Mouse (Mus musculus): Measurements from ENCODE around the gene Prkaa1. TPM values are rescaled to one million over a fixed set of nuclear protein-coding genes. Genes with fewer than 3 reads are reported as not detected.

Prkaa1 gene
- polyA plus RNA-seq, 1 experiment from 2014 or later, result 14.1 TPM

DNA sequence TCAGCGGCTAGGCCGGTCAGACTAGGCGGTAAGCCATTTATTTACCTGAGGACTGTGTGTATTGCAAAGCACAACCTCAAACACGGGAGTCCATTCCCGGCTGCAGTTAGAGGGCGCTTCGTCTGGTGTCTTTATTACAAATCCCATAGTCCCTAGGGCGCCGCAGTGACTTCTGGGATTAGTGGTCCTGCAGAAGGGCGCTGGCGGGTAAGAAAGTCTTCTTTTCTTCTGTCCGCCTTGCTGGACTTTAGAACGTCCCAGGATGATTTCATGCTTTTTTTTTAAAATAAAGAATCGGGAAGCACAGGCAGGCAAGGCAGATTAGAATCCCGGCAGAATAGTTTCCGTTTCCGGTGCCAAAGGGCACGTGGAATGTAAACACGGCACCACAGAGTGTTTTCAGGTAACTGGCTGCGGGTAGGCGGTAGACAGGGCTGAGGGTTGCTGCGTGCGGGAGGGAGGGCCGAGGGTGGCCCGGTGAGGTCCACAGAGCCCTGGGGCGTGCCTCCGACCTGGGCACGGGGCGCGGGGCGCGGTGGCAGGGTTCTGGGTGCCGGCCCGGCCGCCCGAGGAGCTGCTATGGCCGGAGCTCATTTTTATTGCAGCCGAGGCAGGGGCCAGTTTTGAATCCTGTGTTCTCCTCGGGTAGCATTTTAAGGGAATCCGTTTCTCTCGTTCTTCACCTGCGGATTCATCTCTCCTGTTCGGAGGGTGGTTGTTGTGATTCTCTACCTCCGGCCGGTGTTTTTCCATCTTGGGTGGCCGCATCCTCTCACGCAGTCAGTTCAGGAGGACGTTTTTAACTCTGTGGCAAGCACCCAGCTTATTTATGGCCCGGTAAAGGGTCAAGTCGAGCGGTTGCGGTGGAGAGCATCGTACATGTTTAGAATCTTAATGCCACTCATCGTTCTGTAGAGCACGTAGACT, 42.0 kb downstream of the Prkaa1 start, which contains the start of gene Ttc33:
Ttc33 (plus strand) TSS at position 160 of the 927 bp plus-strand sequence.
- H3K36me3 ChIP-seq, result peaks cover 9% of the 10 kb centered on the region
- peak within 1 kb of the TSS; percentile 91 for H3K9ac ChIP-seq
- H3K4me1 ChIP-seq (replicated peaks), result peaks cover 21% of the 10 kb centered on the region
- peak within 1 kb of the TSS; percentile 92 for H3K4me3 ChIP-seq
- no peaks in the 10 kb centered on the region for H3K27me3 ChIP-seq
- peak within 1 kb of the TSS; percentile 85 for H3K4me2 ChIP-seq
- peak within 1 kb of the TSS; percentile 71 for H3K27ac ChIP-seq
- ATAC-seq (replicated peaks; ENCODE audit: insufficient number of reproducible peaks, insufficient read depth, low FRiP score, low read depth), result peak; percentile 80
- no peaks in the 10 kb centered on the region for H3K9me3 ChIP-seq (replicated peaks)
- WGBS, result under 1% methylated on average over 55 of the region's 55 CpGs

DNA sequence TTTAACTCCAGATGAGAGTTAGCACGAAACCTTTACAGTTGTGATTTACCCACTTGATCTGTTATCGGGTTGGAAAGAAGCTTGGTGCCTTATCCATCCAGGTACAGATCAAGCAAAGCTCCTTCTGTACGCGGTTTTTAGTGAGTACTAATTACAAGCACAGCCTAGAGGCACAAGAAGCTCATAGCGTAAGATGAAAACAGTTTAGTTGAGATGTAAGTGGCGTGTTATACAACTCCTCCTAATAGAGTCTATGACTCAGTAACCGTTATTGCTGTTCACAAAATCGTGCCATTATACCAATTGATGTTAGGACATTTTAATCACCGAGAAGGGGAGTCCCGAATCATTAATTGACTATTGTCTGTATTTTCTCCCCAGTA, 42.6 kb downstream of the Prkaa1 start:
- Histone ChIP-seq H3K9me3 (replicated peaks) (no peaks in the 10 kb centered on the region), H3K9ac (peak overlapping the region; percentile 91), H3K4me3 (peak overlapping the region; percentile 92), H3K4me2 (peak overlapping the region; percentile 85), H3K36me3 (peaks cover 15% of the 10 kb centered on the region), H3K4me1 (replicated peaks) (peaks cover 21% of the 10 kb centered on the region), H3K27ac (peak overlapping the region; percentile 71; the same call in 1 of the 2 replicates), H3K27me3 (no peaks in the 10 kb centered on the region)
- WGBS, result 37% methylated on average over 10 of the region's 10 CpGs
- no peak for ATAC-seq (replicated peaks; ENCODE audit: insufficient number of reproducible peaks, insufficient read depth, low FRiP score, low read depth)

GRCm38 (mm10) chr15:5187116-5187515, 43.5 kb downstream of the Prkaa1 start:
- H3K9me3 ChIP-seq (replicated peaks), result no peaks in the 10 kb centered on the region
- H3K4me2 ChIP-seq, result no peak overlapping the region
- no peak overlapping the region for H3K9ac ChIP-seq
- WGBS, result 48% methylated on average over 4 of the region's 4 CpGs
- H3K4me1 ChIP-seq (replicated peaks), result peaks cover 21% of the 10 kb centered on the region
- no peak for ATAC-seq (replicated peaks; ENCODE audit: insufficient number of reproducible peaks, insufficient read depth, low FRiP score, low read depth)
- no peak overlapping the region for H3K27ac ChIP-seq
- peaks cover 22% of the 10 kb centered on the region for H3K36me3 ChIP-seq
- H3K27me3 ChIP-seq, result no peaks in the 10 kb centered on the region
- H3K4me3 ChIP-seq, result no peak overlapping the region

DNA sequence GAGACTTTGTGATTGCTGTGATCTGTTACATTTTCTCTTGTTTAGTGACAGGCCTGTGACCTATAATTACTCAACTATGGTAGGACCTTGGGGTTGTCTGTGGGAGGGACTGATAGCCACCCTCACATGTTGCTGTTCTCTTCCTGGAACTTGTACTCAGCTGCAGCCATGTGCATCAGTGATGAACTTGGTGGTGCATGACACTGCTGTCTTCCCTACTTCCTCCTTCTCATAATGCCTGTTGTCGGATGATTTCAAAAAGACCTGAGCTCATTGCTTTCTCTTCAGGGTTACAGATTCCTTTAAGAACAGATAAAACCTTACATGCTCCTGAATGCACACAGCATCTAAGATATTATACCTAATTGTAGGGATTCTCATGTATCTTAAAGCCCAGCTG, 44.4 kb downstream of the Prkaa1 start:
- H3K27me3 ChIP-seq, result no peaks in the 10 kb centered on the region
- H3K27ac ChIP-seq, result no peak overlapping the region
- H3K4me3 ChIP-seq, result no peak overlapping the region
- H3K4me1 ChIP-seq (replicated peaks), result peaks cover 24% of the 10 kb centered on the region
- no peaks in the 10 kb centered on the region for H3K9me3 ChIP-seq (replicated peaks)
- no peak overlapping the region for H3K4me2 ChIP-seq
- no peak for ATAC-seq (replicated peaks; ENCODE audit: insufficient number of reproducible peaks, insufficient read depth, low FRiP score, low read depth)
- WGBS, result 86% methylated on average over 1 of the region's 1 CpGs
- H3K9ac ChIP-seq, result no peak overlapping the region
- peaks cover 22% of the 10 kb centered on the region for H3K36me3 ChIP-seq

DNA sequence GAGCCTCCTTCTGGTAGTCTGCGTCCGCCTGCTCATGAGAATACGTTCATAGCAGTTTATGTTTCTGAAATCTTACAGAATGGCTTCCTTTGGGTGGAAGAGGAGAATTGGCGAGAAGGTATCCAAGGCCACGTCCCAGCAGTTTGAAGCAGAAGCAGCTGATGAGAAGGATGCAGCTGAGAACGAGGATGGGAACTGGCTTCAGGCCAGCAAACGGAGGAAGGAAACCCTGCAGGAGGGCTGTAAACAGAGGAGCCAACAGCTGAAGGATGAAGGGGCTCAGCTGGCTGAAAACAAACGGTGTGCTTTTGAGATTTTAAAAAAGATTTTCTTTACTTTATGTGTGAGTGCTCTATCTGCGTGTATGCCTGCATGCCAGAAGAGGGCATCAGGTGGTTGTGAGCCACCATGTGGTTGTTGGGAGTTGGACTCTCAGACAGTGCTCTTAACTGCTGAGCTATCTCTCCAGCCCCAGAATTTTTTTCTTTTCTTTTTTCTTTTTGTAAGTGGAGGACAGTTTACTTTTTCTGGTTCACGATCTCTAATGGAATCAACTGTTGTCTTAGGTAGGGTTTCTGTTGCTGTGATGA, 45.9 kb downstream of the Prkaa1 start:
- H3K4me1 ChIP-seq (replicated peaks), result peaks cover 25% of the 10 kb centered on the region
- H3K27ac ChIP-seq, result no peak overlapping the region
- WGBS, result 68% methylated on average over 10 of the region's 10 CpGs
- H3K9ac ChIP-seq, result no peak overlapping the region
- H3K36me3 ChIP-seq, result peaks cover 22% of the 10 kb centered on the region
- H3K4me2 ChIP-seq, result no peak overlapping the region
- no peaks in the 10 kb centered on the region for H3K9me3 ChIP-seq (replicated peaks)
- no peaks in the 10 kb centered on the region for H3K27me3 ChIP-seq
- H3K4me3 ChIP-seq, result no peak overlapping the region
- ATAC-seq (replicated peaks; ENCODE audit: insufficient number of reproducible peaks, insufficient read depth, low FRiP score, low read depth), result no peak

DNA sequence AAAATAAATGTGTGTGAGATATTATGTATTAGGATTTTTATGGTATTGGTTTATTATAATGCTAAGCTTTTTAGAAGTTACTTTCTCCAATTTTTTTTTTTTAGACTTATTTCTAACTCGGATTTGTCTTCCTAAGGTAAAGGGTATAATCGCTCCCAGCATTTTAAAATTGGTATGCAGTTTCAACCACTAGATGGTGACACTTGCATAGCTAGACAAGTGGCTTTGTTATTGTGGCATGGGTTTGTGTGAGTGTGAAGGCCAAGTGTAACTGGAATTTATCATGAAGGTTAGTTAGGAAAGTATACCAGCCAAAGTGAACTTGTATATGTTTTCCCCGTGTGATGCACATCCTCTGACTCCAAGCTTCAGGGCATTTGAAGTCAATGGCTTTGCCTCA, 50.2 kb downstream of the Prkaa1 start:
- no peak for ATAC-seq (replicated peaks; ENCODE audit: insufficient number of reproducible peaks, insufficient read depth, low FRiP score, low read depth)
- no peaks in the 10 kb centered on the region for H3K9me3 ChIP-seq (replicated peaks)
- peaks cover 22% of the 10 kb centered on the region for H3K36me3 ChIP-seq
- H3K9ac ChIP-seq, result no peak overlapping the region
- no peak overlapping the region for H3K4me3 ChIP-seq
- H3K27me3 ChIP-seq, result no peaks in the 10 kb centered on the region
- no peak overlapping the region for H3K4me2 ChIP-seq
- H3K4me1 ChIP-seq (replicated peaks), result peaks cover 24% of the 10 kb centered on the region
- WGBS, result 69% methylated on average over 3 of the region's 3 CpGs
- H3K27ac ChIP-seq, result no peak overlapping the region

DNA sequence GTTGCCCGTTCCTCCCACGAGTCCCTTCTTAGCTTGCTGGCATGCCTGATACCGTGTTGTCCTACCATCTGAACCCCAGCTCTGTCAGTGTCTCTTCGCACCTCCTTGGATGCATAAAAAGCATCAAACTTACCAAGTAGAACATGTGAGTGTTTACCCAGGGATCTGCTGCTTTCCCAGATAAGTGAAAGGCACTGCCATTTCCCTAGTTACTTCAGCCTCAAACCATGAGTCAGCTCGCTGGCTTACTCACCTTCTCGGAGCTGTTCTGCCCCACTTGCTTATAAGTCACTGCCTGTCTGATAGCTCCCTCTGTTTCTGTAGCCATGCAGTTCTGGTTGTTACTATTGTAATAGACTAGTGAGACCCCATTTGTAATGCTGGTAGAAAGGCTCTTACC, 50.8 kb downstream of the Prkaa1 start:
- H3K9ac ChIP-seq, result no peak overlapping the region
- H3K4me2 ChIP-seq, result no peak overlapping the region
- H3K4me3 ChIP-seq, result no peak overlapping the region
- no peak overlapping the region for H3K27ac ChIP-seq
- peaks cover 22% of the 10 kb centered on the region for H3K36me3 ChIP-seq
- peaks cover 24% of the 10 kb centered on the region for H3K4me1 ChIP-seq (replicated peaks)
- H3K9me3 ChIP-seq (replicated peaks), result no peaks in the 10 kb centered on the region
- WGBS, result 71% methylated on average over 6 of the region's 6 CpGs
- no peak for ATAC-seq (replicated peaks; ENCODE audit: insufficient number of reproducible peaks, insufficient read depth, low FRiP score, low read depth)
- H3K27me3 ChIP-seq, result no peaks in the 10 kb centered on the region

GRCm38 (mm10) chr15:5194931-5195330, 51.3 kb downstream of the Prkaa1 start:
- ATAC-seq (replicated peaks; ENCODE audit: insufficient number of reproducible peaks, insufficient read depth, low FRiP score, low read depth), result no peak
- Histone ChIP-seq H3K27me3 (no peaks in the 10 kb centered on the region), H3K27ac (no peak overlapping the region), H3K9ac (no peak overlapping the region), H3K4me2 (no peak overlapping the region), H3K4me3 (no peak overlapping the region), H3K4me1 (replicated peaks) (peaks cover 24% of the 10 kb centered on the region), H3K36me3 (peaks cover 18% of the 10 kb centered on the region), H3K9me3 (replicated peaks) (no peaks in the 10 kb centered on the region)
- WGBS, result 70% methylated on average over 9 of the region's 9 CpGs

DNA sequence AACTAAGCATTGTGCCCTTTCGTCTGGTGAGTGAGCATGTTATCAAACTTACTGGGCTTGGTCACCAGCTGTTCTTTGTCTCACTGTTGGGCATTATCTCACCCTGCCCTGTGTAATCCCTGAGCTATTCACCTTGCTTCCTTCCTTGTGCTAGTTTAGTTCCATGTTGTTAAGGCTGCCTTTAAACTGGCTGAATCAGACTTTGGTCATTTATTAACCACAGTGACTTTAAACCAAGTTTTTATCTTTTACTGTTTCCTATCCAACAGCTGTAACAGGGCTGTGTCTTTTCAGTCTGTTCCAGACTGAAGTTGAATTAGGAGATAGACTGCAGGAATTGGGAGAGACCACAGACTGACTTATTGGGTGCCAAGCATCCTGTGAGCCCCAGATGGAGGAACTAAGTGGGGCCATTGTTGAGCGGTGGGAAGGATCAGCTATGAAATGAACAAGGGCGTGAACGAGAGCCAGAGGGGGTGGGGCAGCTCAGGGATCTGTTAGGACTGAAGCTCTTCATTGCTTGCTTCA, 52.4 kb downstream of the Prkaa1 start:
- no peak overlapping the region for H3K4me3 ChIP-seq
- WGBS, result 28% methylated on average over 4 of the region's 4 CpGs
- no peaks in the 10 kb centered on the region for H3K27me3 ChIP-seq
- peaks cover 9% of the 10 kb centered on the region; the same call in 1 of the 2 replicates for H3K36me3 ChIP-seq
- H3K9ac ChIP-seq, result no peak overlapping the region
- H3K27ac ChIP-seq, result peak overlapping the region; percentile 8
- ATAC-seq (replicated peaks; ENCODE audit: insufficient number of reproducible peaks, insufficient read depth, low FRiP score, low read depth), result peak; percentile 64; the same call in 1 of the 2 replicates
- H3K4me1 ChIP-seq (replicated peaks), result peaks cover 24% of the 10 kb centered on the region
- H3K4me2 ChIP-seq, result no peak overlapping the region
- no peaks in the 10 kb centered on the region for H3K9me3 ChIP-seq (replicated peaks)

GRCm38 (mm10) chr15:5196691-5197090, 53.0 kb downstream of the Prkaa1 start:
- 48% methylated on average over 4 of the region's 4 CpGs for WGBS
- no peak overlapping the region for H3K4me3 ChIP-seq
- no peak overlapping the region for H3K4me2 ChIP-seq
- no peak for ATAC-seq (replicated peaks; ENCODE audit: insufficient number of reproducible peaks, insufficient read depth, low FRiP score, low read depth)
- H3K9ac ChIP-seq, result no peak overlapping the region
- no peaks in the 10 kb centered on the region for H3K9me3 ChIP-seq (replicated peaks)
- peaks cover 3% of the 10 kb centered on the region; the same call in 1 of the 2 replicates for H3K36me3 ChIP-seq
- H3K4me1 ChIP-seq (replicated peaks), result peaks cover 24% of the 10 kb centered on the region
- H3K27ac ChIP-seq, result 0 out of 2 replicates have a peak overlapping the region, but pooled peaks have one; percentile 8
- no peaks in the 10 kb centered on the region for H3K27me3 ChIP-seq

- Histone ChIP-seq H3K36me3 (no peaks in the 10 kb centered on the region; the same call in 1 of the 2 replicates), H3K9ac (no peak overlapping the region), H3K4me2 (no peak overlapping the region), H3K27ac (no peak overlapping the region), H3K27me3 (no peaks in the 10 kb centered on the region), H3K4me1 (replicated peaks) (no peaks in the 10 kb centered on the region), H3K4me3 (no peak overlapping the region), H3K9me3 (replicated peaks) (no peaks in the 10 kb centered on the region)
- no peak for ATAC-seq (replicated peaks; ENCODE audit: insufficient number of reproducible peaks, insufficient read depth, low FRiP score, low read depth)
- 83% methylated on average over 9 of the region's 9 CpGs for WGBS
Measured at GRCm38 (mm10) chr15:5205222-5205621, 61.6 kb downstream of the Prkaa1 start.
